Mouse (Mus musculus): ENCODE results near the gene Itga10.
"Not testable (repeated sequence)": the region's sequence is repeated elsewhere in the genome, so short reads cannot be mapped to it uniquely, and the experiment has no call there.

The Itga10 gene

DNA sequence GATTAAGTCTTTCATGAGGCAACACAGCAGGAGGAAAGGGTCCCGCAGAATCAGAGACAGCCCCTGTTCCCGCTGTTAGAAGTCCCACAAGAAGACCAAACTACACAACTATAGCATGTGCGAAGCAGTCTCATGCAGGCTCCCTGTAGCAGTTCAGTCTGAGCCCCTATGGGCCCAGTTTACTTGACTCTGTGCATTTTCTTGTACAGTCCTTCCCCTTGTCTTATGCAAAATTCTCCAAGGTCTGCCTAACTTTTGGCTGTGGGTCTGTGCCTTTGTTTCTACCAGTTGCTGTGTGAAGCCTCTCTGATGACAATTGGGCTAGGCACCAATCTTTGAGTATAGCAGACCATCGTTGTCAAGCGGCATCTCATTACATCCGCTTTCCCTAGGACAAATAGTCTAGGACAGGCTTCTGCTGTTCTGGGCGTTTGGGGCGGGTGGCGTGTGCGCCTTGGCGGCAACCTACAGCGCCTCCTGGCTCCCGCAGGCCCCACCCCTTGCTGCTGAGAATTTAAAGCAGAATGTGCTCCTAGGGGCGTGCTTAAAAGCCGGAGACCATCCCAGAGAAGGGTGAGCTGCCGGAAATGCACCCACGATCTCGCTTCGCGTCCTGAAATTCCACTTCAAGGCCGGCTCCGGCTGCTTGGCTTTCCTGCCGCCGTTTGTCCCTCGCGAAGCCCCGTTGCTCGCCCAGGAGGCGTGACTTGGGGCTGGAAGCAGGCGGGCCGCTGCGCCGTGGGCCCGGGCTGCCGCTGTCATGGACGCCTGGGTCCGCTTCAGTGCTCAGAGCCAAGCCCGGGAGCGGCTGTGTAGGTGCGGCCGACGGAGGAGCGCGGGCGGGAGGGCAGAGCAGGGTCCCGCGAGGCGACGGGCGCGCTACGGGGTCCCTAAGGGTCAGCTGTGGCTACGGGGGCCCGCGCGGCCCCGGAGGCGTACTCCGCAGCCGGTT, 10.2 kb upstream of the Itga10 start, which contains the start of the genes Pex11b and Gm42957:
Pex11b (plus strand) TSS at position 449 of the 952 bp plus-strand sequence.
Gm42957 (plus strand) TSS at position 547 of the 952 bp plus-strand sequence.
- DNase-seq (ENCODE audit: low spot score): peak; percentile 78

DNA sequence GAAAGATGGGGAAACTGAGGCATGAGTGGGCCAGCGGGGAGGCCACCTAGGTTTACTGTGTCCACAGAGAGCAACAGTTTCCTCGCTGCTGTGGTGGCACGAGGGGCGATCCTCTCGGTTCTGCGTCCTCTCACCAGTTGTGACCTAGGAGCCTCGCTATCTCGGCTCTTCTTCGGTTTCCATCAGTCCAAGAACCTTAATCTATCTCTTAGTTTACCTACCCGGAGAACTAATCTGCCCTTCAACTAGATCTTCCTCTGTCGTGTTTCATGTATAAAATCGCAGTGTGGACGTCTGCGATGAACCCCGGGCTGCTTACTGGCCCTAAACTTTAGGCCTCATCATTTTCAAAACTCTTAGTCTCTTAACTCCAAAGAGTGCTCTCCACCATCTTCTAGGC, 9.5 kb upstream of the Itga10 start:
- DNase-seq (ENCODE audit: low spot score): peak; percentile 16

DNA sequence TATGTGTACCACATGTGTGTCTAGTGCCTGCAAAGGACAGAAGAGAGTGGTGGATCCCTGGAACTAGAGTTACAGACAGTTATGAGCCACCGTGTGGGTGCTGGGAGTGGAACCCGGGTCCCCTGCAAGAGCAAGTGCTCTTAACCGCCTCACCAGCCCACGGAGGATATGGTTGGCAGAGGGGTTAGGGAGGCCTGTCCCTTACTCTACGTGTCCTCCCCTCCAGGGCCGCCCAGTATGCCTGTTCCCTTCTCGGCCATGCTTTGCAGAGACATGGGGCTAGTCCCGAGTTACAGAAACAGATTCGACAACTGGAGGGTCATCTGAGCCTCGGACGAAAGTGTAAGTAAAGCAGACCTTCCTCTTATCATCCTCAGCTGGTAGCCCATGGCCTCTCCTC, 8.9 kb upstream of the Itga10 start:
- no peak for DNase-seq (ENCODE audit: low spot score)

DNA sequence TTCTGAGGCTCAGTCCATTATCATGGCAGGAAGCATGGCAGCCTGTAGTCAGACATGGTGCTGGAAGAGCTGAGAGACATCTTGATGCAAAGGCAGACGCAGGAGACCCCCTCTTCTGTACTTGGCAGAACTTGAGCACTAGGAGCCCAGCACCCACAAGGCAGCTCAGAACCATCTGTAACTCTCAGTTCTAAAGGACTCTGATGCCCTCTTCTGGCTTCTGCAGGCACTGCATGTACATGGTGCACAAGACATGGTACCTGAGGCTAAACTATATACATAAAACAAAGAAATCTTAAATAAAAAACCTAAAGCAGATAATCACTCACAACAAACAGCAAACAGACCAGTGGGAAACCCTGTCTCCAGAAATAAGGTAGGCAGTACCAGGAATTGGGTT, 6.2 kb upstream of the Itga10 start:
- peak; percentile 59 for DNase-seq (ENCODE audit: low spot score)

DNA sequence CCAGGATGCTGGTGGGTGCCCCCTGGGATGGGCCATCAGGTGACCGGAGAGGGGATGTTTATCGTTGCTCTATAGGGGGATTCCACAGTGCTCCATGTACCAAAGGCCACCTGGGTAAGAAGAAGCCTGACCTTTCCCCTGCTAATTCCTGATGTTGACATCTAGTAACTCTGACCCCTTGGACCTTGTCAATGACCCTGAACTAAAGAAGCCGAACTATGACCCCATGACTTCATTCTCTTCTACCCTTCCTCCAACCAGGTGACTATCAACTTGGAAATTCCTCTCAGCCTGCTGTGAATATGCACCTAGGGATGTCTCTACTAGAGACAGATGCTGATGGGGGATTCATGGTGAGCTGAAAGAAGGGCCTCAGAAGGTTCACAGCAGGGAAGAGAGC, 2.0 kb downstream of the Itga10 start:
- no peak for DNase-seq (ENCODE audit: low spot score)

DNA sequence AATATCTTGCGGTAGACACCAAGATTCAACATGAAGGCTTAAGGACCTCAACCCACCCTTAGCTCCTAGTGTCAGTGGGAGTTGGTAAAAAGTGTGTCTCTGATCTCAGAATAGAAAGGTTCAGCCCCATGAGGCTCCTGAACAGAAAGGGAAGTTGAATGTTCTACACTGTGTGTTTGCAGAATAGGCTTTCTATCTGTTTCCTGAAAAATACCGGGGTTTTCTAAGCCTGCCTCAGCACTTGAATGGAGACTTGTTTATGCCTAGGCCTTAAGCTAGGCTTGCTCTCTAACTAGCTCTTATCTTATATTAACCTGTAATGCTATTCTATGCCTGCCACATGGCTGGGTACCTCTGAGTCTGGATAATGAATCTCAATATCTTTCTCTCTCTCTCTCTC, 15.5 kb downstream of the Itga10 start:
- DNase-seq (ENCODE audit: low spot score): no peak

DNA sequence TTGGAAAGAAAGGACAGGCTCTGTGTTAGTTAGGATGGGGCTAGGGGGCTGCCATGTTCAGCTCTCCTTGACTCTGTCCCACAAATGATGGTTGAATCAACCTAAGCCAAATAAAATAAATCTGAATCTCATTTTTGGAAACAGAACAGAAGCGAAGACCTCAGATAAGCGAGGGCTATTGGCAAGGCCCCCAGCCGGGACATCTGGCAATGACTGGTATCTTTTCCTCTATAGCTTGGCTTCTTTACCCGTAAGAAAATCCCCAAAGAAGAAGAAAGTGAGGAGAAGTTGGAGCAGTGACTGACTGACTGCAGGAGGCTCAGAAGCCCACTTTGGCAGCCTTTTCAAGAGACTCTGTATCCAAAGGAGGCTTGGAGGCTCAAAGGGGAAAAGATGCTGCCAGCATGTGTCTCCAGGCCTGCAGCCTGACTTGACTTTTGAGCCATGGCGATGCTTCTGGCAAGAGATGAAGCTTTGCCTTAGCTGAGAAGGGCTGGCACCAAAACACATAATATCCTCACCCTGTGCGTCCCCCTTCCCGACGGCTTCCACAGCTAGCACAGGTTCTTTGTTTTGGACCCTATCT, 17.4 kb downstream of the Itga10 start:
- no peak for DNase-seq (ENCODE audit: low spot score)

DNA sequence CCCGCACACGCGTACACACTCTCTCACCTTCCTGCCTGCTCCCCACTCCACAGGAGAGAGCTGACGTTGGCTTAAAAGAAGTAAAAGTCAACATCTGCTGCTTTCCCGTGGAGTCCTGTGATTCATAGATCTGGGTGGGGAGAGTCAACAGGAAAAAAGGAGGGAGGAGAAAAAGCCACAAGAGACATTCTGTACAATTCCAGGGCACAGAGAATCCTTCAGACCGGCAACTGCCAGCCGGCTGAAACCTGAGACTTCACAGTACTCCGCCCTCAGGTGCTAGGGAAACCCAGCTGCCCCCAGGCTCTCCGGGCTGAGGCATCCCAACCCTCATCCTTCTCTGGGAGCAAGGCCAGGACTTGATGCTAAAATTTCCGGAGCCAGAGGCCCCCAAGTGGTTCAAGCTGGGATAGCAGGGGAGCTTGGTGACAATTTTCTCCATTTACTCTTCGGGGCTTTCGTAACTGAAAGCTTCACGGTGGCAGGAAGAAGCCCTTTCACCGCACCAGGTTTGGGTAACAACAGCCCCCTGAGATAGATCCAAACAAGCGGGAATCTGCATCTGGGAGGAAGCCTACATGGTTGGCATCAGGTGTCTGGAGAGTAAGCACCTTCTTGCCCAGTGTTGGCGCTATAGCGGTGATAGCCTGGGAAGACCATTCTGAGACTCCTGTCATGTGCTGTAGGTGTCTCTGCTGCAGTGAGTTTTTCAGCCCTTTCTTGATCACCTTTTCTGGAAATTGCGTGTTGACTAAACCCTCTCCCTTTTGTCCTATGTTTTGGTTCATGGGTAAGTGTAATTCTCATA, 18.3 kb downstream of the Itga10 start:
- peak; percentile 90 for DNase-seq (ENCODE audit: low spot score)

DNA sequence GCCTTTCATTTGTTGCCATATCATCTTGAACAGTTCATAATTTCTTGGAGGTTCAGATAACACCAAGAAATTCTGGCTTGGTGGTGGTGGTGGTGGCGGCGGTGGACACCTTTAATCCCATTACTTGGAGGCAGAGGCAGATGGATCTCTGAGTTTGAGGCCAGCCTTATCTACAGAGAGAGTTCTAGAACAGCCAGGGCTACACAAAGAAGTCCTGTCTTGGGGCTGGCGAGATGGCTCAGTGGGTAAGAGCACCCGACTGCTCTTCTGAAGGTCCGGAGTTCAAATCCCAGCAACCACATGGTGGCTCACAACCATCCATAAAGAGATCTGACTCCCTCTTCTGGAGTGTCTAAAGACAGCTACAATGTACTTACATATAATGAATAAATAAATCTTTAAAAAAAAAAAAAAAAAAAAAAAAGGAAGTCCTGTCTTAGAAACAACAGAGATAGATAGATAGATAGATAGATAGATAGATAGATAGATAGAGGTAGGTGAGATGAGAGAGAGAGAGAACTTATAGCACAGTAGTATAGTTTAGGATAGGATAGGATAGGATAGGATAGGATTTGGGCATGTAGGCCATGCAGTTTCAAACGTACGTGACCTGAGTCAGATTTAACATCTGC, 20.5 kb downstream of the Itga10 start:
- not testable (repeated sequence) for DNase-seq (ENCODE audit: low spot score)

DNA sequence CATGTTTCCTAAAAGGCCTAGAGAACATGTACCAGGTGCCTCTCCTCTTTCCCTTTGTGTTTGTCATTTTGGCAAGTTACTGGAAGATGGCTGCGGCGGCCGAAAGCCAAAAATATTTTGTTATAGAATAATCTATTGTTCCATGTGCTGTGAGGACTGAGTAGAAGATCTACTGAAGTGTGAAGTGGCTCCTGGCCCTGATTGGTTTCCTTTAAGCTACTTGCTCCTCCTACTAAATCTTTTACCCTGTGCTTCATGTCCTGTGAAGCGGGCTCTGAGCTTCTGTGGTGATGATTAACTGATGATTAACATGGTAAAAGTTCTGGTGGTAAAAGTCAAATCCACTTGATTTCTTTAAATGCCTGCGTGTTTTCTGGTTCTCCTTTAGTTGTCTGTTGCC, 21.5 kb downstream of the Itga10 start:
- no peak for DNase-seq (ENCODE audit: low spot score)

DNA sequence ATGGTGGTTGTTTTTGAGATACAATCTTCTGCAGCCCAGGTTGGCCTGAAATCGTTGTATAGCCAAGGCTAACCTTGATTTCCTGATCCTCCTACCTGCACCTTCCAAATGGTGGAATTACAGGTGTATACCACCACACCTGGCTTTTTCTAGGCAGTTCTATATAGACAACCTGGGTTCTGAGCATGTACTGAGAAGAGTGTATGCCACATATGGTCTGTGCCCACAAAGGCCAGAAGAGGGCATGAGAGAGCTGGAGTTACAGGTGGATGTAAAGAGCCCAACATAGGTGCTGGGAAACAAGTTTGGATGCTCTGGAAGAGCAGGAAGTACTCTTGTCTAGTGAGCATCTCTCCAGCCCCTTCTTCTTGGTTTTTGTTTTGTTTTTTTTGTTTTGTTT, 21.9 kb downstream of the Itga10 start:
- DNase-seq (ENCODE audit: low spot score): no peak

DNA sequence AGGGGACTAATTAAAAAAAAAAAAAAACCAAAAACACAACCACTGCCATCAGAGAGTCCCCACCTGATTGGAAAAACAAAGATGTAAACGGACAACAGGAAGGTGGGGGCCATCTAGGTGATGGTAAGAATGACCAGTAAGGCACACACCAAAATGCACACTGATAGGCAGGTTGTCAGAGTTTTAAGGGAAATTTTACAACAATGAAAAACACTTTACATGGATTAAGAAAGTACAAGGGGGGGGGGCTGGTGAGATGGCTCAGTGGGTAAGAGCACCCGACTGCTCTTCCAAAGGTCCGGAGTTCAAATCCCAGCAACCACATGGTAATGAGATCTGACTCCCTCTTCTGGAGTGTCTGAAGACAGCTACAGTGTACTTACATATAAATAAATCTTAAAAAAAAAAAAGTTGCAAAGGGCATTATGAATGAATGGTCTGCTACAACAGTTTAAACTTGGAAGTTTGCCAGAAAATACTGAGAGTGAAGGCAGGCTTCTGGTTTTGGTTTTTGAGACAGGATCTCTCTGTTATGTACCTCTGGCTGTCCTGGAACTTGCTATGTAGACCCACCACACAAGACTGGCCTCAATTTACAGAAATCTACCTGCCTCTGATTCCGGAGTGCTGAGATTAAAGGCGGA, 23.2 kb downstream of the Itga10 start:
- DNase-seq (ENCODE audit: low spot score): peak; percentile 61

DNA sequence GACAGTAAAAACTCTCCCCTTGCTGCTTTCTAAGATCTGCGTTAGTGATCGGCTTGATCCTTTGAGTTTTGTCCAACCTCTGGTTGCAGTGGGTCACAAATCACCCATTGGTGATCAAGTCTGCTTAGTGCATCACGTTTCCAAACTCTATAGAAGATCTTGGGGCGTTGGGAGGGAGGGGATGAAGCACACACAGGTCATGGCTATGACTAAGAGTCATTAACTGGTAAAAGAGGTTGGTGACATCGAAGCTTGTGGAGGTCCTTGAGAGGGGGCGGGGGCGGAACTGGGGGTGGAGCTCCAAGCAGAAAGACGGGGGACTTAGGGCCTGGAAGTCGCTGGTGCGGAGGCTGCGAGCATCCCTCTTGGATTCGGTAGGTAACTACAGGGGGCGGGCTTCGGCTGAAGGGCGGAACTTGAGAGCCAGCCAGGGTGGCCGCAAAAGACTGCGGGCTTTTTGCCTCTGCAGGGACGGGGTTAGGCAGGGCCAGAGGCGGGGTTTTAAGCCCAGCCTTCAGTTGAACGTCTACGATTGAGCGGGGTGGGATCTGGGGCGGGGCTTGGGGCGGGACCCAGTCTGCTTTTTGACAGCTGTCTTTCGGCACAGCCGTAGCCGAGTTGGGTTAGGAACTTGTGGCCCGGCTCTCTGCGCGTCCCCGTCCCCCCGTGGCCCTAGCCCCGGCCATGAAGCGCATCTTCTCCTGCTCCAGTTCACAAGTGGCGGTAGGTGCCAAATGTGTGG, 24.5 kb downstream of the Itga10 start, which contains the start of gene Ankrd35:
Ankrd35 (plus strand) TSS at position 405 of the 742 bp plus-strand sequence.
- DNase-seq (ENCODE audit: low spot score): no peak

DNA sequence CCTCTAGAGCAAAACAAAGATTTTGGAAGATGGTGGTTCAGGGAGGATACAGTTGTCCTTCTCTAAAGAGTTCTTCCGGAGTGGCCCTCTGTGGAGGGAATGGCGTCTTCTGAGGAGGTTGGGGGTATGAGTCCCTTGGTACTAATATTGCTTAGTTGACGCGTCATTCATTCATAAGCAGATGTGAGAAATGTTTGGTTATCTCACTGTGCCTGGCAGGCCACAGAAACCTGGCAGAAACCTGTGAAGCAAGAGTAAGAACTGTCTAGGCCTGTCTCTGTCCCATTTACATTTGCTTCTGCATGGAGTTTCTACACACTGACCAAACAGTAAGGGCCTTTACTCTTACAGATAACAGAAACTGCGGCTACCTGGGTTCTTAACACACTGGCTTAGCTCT, 26.1 kb downstream of the Itga10 start:
- no peak for DNase-seq (ENCODE audit: low spot score)

DNA sequence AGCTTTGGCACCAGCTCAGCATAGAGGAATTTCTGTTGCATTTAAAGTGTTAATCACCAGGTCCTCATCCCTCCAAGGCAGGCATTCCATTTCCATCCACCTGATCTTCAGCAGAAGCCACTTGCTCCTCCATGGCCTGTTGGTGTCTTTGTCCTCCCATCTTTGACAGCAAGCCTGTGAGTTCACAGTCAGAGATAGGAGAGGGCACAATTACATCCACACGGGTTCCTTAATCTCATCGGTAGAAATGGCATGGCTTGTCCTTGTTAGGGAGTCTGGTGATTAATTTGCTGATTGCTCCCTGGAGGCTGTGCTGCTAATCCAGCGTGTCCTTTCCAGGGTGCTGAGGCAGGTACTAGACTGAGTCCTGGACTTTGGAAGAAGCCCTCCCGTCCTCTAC, 28.1 kb downstream of the Itga10 start:
- DNase-seq (ENCODE audit: low spot score): no peak

DNA sequence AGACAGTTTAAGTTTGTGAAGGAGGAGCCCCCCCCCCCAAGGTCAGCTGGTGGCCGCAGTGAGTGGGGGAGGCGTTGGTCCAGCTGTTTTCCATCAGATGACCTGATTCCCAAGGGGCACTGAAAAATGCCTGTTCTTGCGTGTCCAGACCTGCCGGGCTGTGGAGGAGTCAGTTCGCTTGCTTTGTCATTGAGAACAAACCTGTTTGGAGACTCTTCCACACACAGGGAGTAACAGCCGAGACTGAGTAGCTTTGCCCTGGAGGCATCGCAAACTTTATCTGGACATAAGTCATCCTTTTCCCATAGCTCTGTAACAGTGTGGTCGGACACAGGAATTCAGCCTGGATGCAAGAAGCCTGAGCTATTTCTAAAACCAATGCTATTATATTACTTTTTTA, 29.1 kb downstream of the Itga10 start:
- DNase-seq (ENCODE audit: low spot score): no peak

DNA sequence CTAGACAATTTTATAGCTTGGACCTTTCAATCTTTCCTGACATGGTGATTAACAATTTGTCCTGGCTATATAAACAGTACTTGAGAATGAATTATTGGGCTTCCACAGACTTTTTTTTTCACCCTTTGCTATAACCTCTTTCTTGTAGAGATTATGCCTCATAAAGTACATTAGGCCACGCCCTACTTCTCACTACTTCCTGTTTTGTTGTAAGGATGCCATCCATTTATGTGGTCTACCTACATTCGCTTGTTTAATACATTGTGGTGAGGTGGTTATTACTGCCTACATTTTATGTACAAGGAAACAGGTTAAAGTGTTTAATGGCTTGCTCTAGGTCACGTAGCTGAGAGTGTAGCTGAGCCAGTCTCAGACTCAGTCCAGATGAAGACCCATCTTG, 29.8 kb downstream of the Itga10 start:
- no peak for DNase-seq (ENCODE audit: low spot score)

DNA sequence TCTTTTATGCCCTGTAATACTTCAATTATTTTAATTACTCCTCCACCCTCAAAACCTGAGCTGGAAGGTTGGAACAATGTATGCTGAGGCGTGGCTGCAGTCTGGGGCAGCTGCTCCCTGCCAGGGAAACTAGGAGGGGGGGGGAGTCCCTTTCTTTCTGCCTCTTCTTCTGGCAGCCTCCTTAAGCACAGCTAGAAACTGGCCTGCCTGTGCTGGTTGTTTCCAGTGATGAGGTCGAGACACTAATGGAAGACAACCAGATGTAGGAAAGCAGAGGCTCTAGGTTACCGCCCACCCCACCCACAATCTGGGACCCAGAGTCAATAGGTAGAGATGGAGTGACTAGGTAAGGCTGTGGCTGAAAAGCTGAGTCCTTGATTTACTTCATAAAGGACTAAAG, 30.3 kb downstream of the Itga10 start:
- no peak for DNase-seq (ENCODE audit: low spot score)

DNA sequence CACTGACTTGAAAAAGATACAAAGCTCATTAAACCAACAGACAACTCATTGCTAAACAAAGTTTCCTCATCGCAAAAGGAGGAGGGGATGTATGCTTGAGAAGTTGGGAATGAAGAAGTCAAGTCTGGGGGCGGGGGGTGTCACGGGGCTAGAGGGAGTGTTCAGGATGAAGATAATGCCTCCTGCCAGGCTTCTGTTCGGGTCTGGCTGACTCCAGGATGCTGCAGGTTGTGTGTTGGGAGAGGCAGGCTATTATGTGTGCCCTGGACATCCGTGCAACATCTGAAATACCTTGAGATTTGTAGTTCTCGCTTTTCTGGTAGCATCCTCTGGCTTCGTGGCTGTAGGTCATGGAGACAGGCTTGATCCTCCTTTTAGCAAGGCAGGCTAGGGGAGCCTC, 33.1 kb downstream of the Itga10 start:
- DNase-seq (ENCODE audit: low spot score): no peak

DNA sequence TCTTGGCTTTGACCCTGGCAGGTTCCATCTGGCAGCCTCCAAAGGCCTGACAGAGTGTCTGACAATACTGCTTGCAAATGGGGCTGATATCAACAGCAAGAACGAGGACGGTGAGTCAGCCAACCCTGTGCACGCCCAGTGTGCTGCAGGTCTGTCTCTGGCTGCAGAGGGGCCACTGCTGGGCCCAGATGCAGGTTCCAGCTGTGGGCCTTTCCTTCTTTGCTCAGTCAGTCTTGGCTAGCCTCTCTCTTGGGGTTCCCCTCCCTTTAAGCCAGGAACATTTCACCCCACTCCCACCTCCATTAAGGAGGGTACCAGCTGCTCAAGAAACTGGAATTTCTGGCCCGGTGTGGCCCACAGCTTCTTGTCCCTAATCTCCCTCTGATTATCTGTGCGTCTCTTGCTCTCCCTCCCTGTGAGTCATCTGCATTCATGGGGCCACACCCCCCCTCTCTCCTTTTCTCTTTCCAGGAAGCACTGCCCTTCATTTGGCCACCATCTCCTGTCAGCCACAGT, 33.8 kb downstream of the Itga10 start:
- no peak for DNase-seq (ENCODE audit: low spot score)
